Mouse (Mus musculus) layer of hippocampus, postnatal 36 days (tissue): Measurements from ENCODE around the gene Disc1. TPM values are rescaled to one million over a fixed set of nuclear protein-coding genes. Genes with fewer than 3 reads are reported as not detected.

Experiments
- DNase-seq, 2 experiments: peaks; one replicate each; pipeline ENCODE4 v3.0.0; 2022
- total RNA-seq, 2 experiments: library from RNA; stranded (reverse); gene quantifications; 2 replicates each; pipeline ENCODE4 v1.2.3; 2021

Gene Disc1
- total RNA-seq, 2 experiments from 2014 or later = 4.4 to 6.4 TPM

- no peak for DNase-seq
These were observed 74.3 kb downstream of the Disc1 start for GRCm38 (mm10) chr8:125128305-125128704.

- no peak for DNase-seq
These were observed 76.8 kb downstream of the Disc1 start for GRCm38 (mm10) chr8:125130835-125131234.

- DNase-seq = no peak
These were observed 77.3 kb downstream of the Disc1 start for GRCm38 (mm10) chr8:125131265-125131664.

- DNase-seq = peak; percentile 82 to 85
These were observed 79.7 kb downstream of the Disc1 start for GRCm38 (mm10) chr8:125133685-125134114.

DNA sequence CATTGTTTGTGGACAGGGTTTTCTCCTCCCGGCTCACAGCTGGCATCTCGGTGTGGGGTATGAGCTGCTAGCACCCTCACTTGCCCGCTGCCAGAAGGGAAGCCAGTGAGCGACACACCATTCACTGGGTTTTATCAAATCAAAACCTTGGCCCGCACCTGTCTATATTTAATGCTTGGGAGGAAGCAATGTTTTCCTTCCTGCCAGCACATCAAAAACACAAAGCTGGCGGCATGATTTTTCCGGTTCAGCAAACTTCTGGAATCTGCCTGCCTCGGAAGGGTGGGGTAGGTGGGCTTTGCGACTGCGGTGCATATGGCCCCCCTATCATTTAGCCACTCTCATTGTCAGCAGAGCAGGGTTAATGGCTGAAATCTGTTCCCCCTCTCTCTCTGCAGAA is 80.9 kb downstream of the Disc1 start:
- no peak for DNase-seq

DNA sequence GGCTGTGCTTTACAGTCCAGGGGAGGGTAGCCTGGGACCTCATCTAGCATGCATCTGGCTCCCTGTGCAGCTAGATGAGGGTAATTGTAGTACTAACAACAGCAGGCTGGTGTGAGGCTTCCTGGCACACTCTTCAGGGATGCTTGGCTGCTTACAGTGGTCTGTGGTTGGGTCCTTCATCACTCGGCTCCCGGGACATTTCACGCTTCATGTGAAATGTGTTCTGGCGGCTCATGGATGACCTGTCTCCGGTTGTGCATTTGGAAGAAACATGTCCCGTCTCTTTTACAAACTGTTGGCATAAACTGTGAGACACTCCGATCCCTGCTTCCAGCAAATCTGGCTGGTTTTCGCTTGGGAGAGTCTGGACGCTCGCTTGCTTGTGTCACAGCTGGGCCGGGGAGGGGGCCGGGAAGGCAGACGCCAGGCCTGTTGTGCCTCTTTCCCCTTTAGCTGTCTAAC is 85.7 kb downstream of the Disc1 start:
- no peak for DNase-seq

DNA sequence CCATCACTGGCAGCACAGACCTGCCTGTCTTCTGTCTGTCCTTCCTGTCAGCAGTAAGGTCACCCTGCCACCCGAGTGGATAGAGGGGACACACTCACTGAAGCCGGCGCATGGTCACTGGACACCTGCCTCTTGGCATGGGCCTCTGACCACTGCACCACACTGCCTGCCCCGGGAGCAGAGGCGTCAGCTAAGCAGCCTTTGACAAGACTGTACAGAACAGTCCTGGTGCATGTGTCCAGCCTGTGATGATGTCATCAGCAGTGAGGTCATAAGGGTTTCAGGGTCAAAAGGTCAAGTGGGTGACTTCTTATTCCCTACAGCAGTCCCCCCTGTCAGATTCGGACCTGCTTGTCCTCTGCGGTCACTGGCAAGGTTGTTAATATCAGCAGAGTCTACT is 87.0 kb downstream of the Disc1 start:
- DNase-seq = no peak

- DNase-seq = no peak
These were observed 103.1 kb downstream of the Disc1 start for GRCm38 (mm10) chr8:125156863-125157640.

DNA sequence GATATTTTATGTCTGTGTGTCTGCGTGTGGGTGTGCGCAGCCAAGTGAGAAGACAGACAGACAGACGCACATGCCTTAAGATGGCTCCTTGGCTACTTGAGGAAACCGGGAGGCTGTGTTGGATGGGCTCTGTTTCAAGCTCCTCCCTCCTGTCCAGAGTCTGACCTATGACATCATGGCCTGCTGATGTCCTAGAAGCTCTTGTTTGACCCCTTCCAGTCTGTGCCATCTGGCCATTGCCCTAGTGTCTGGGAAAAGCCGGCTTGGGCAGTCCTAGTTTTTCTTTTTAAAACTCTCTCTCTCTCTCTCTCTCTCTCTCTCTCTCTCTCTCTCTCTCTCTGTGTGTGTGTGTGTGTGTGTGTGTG is 103.6 kb downstream of the Disc1 start:
- no peak for DNase-seq

DNA sequence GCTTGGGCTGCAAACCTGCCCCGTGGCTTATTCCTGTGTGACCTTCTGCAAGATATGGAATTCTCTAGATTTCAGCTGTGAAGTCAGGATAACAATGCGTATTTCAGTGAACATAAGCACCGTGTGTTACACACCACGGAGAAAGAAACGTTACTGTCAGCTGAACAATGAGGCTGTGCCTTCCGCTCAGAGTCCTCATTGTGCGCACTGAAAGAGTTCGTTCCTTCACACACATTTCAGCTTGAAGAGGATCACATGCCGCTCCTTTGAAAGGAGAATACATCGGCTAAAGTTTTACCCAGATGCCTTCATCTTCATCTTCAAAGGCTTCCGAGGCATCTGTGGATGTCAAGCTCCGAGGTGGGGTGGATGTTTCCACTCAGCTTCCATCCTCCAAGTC is 105.4 kb downstream of the Disc1 start:
- no peak for DNase-seq

- no peak for DNase-seq
These were observed 109.5 kb downstream of the Disc1 start for GRCm38 (mm10) chr8:125163491-125163890.

DNA sequence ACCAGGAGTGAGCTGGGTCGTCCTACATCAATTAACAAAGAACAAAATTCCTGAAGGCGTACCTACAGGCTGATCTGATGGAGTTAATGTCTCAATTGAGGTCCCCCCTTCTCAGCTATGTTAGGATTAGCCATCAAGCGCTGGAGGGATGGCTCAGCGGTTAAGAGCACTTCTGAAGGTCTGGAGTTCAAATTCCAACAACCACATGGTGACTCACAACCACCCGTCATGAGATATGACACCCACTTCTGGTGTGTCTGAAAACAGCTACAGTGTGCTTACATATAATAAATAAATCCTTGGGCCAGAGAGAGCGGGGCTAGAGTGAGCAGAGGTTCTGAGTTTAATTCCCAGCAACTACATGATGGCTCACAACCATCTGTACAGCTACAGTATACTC is 109.9 kb downstream of the Disc1 start:
- DNase-seq = no peak

GRCm38 (mm10) chr8:125165505-125166446 is 111.8 kb downstream of the Disc1 start:
- DNase-seq = peak in 1 of 2 experiments; percentile 50

DNA sequence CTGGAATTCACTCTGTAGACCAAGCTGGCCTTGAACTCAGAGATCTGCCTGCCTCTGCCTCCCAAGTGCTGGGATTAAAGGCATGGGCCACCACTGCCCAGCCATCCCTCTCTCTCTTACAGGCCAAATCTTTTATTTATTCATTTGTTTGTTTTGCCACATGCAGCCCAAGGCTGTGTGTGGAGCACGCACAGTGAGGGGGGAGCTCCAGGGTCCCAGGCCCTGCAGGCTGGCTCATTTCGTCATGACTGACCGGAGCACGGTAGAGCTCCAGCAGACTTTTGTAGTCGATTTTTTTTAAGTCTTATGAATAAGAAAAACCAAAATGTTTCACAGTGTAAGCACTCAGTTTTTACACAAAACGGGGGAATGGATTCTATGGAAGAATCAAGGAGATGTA is 112.5 kb downstream of the Disc1 start:
- DNase-seq = no peak

DNA sequence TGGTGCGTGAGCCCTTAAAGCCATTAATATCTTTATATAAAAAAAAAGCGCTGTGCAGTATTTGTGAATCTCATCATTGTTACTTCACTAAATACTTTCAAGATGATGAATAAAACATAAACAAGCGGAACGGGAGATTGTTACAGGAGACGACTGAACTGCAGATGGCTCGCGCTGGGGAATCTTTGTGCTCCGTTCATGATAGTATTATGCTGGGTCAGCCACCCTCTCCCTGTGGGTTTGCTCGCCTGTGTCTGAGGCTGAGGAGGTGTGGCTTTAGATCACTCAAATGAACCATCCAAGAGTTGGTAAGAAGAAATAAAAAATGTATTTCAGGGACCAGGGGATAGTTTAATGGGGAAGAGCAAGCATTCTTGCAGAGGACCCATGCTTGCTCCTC is 113.0 kb downstream of the Disc1 start:
- no peak for DNase-seq

DNA sequence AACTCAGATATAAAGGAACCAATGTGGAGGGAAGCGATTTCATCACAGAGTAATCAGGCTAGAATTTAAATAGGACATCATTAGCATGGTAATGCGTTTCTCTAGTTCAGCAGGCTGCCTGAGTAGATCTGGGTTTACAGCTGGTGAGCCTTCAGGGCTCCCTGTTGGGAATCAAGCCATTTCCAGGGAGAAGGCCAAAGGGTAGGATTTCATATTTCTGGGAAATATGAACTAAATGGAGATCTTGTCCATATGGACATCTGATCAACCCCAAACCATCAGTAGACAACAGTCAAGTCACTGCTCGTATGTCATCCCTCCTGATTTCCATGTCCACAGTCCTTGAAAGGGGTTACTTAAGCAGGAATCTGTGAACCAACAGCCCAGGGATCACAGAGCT is 115.6 kb downstream of the Disc1 start:
- DNase-seq = no peak

DNA sequence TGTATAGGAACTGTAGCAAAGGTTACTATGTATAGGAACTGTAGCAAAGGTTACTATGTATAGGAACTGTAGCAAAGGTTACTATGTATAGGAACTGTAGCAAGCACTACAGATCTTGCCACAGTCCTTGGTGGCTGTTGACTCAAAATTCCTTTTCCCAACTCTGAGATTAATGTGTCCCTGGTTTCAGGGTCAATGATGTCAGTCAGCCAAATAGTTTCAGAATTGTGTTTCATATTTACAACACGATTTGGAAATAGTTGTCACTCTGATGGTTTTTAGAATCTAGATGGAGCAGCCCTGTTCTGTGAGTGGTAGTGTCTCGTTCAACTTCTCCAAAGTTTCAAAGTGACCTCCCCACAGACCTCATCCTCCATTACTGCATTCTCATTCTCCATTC is 117.5 kb downstream of the Disc1 start:
- no peak for DNase-seq

DNA sequence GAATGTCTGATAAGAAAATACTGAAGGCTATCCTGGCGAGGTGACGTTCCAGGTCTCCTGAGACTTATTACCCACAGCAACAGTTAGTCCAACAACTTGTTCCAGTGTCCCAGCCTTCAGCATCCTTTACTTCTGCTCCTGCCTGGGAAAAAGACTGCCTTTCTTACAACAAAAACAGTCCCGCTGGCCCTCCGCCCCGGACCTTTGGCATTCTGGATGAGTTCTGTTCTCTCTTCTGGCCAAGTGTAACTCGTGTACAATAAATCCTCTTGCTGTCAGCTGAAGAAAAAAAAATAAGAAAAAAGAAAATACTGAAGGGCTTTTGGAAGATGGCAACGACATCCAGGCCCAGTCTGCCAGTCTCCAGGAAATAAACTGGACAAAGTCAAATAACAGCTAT is 120.2 kb downstream of the Disc1 start:
- no peak for DNase-seq

GRCm38 (mm10) chr8:125174851-125175250 is 120.9 kb downstream of the Disc1 start:
- no peak for DNase-seq

GRCm38 (mm10) chr8:125175661-125176060 is 121.7 kb downstream of the Disc1 start:
- DNase-seq = no peak

- no peak for DNase-seq
These were observed 123.1 kb downstream of the Disc1 start for GRCm38 (mm10) chr8:125177091-125177490.

DNA sequence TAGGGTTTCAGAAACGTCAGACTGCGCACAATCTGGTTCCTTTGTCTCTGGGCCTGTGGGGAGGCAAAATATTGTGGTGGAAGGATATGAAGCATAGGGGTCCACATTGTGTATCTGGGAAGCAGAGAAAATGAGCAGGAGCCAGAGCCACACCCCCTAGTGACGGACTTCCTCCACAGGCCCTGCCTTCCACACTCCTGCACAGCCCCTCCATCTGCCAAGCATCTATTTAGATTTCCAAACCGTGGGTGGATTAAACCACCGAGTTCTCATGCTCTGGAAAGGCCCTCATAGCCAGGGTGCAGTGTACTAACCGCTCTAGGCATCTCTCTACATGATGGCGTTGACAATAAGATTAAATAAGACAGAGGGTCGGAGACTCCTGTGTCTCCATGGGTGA is 124.0 kb downstream of the Disc1 start:
- peak; percentile 39 to 50 for DNase-seq
